Mouse (Mus musculus) liver, adult 2 months (tissue): ENCODE data around the gene Pou5f1. TPM values are rescaled to one million over a fixed set of nuclear protein-coding genes. Genes with fewer than 3 reads are reported as not detected.
"Not testable (repeated sequence)": the region's sequence is repeated elsewhere in the genome, so short reads cannot be mapped to it uniquely, and the experiment has no call there.

Experiments used
- DNase-seq: peaks from one replicate; pipeline ENCODE4 v3.0.0-alpha.2; 2011; ENCODE audit warnings: low read depth, low spot score; ENCODE audit errors: extremely low read depth
- H3K27ac ChIP-seq: fragments of 200-500 bp; replicated peaks from 2 replicates; pipeline ENCODE4 v1.5.1; 2012; ENCODE audit warnings: low read depth, mild to moderate bottlenecking, control low read depth, inconsistent platforms, low read length; ENCODE audit not compliant: insufficient read depth
- H3K27me3 ChIP-seq: fragments of 200-500 bp; 2 replicates; pipeline ENCODE4 v1.6.1; 2012; ENCODE audit warnings: mild to moderate bottlenecking, moderate library complexity, low read length, inconsistent platforms; ENCODE audit not compliant: control insufficient read depth, insufficient read depth
- H3K36me3 ChIP-seq: fragments of 200-500 bp; 2 replicates; pipeline ENCODE4 v1.6.1; 2012; ENCODE audit warnings: low read length, inconsistent platforms; ENCODE audit not compliant: control insufficient read depth, insufficient read depth
- H3K4me1 ChIP-seq: fragments of 200-500 bp; 2 replicates; pipeline ENCODE4 v1.6.1; 2011; ENCODE audit warnings: low read length; ENCODE audit not compliant: control insufficient read depth, insufficient read depth
- H3K4me3 ChIP-seq: fragments of 200-500 bp; 2 replicates; pipeline ENCODE4 v1.5.1; 2011; ENCODE audit warnings: low read depth, mild to moderate bottlenecking, control low read depth, low read length, moderate library complexity; ENCODE audit not compliant: insufficient read depth
- H3K79me2 ChIP-seq: fragments of 200-500 bp; 2 replicates; pipeline ENCODE4 v1.6.1; 2012; ENCODE audit warnings: inconsistent platforms, mild to moderate bottlenecking, low read length, moderate library complexity; ENCODE audit not compliant: control insufficient read depth, insufficient read depth
- H3K9ac ChIP-seq: fragments of 200-500 bp; 2 replicates; pipeline ENCODE4 v1.6.1; 2012; ENCODE audit warnings: low read depth, mild to moderate bottlenecking, control low read depth, inconsistent platforms, low read length
- CTCF ChIP-seq: fragments of 200-500 bp; IDR thresholded peaks from 2 replicates; pipeline ENCODE4 v1.5.1; 2011; ENCODE audit warnings: low read depth, low read length, control low read depth
- POLR2A ChIP-seq: fragments of 200-500 bp; IDR thresholded peaks from 2 replicates; pipeline ENCODE4 v1.6.1; 2011; ENCODE audit warnings: low read length, control low read depth; ENCODE audit not compliant: insufficient read depth; ENCODE audit errors: extremely low read depth
- WGBS: fragments of 180-500 bp; shearing (Covaris S2); methylation state at CpG from one replicate; pipeline ENCODE4 v1.1.7; 2018; 5-methylcytosine and 5-hydroxymethylcytosine counted together
- polyA plus RNA-seq: library from polyadenylated mRNA; depleted of rRNA; stranded (reverse); fragments of >200 nt; gene quantifications from 2 replicates; pipeline ENCODE4 v1.2.3, GENCODE M21; 2012; rRNA removed
- total RNA-seq: library from RNA; depleted of rRNA; stranded (reverse); fragments of >200 nt; gene quantifications from 2 replicates; pipeline ENCODE4 v1.2.3, GENCODE M21; 2014; rRNA removed

Gene Pou5f1
- total RNA-seq: not detected in 2 replicates
- polyA plus RNA-seq: not detected in 2 replicates

GRCm38 (mm10) chr17:35505776-35506175 lies at the start of gene Pou5f1:
Gene Pou5f1 (plus strand): TSS chr17:35506018.
- DNase-seq: no peak
- 77% methylated on average over 13 of the region's 13 CpGs for WGBS
- TF ChIP-seq POLR2A: no peak
- no peaks in the 10 kb centered on the region for H3K4me1 ChIP-seq
- no peaks in the 10 kb centered on the region for H3K79me2 ChIP-seq
- H3K9ac ChIP-seq: no peak within 1 kb of the TSS
- no peaks in the 10 kb centered on the region for H3K36me3 ChIP-seq
- no peak within 1 kb of the TSS for H3K27ac ChIP-seq
- no peaks in the 10 kb centered on the region for H3K27me3 ChIP-seq
- H3K4me3 ChIP-seq: no peak within 1 kb of the TSS

GRCm38 (mm10) chr17:35458247-35458646 lies 47.6 kb upstream of the Pou5f1 start:
- not testable (repeated sequence) for H3K79me2 ChIP-seq, H3K4me1 ChIP-seq, H3K27ac ChIP-seq, H3K4me3 ChIP-seq, DNase-seq, H3K9ac ChIP-seq, H3K36me3 ChIP-seq, H3K27me3 ChIP-seq
- no CpG with 5 or more reads among the region's 1 CpGs for WGBS

GRCm38 (mm10) chr17:35460513-35461341 lies 45.1 kb upstream of the Pou5f1 start:
- H3K4me3 ChIP-seq, H3K9ac ChIP-seq, H3K4me1 ChIP-seq, DNase-seq, H3K27ac ChIP-seq, H3K79me2 ChIP-seq, H3K27me3 ChIP-seq, H3K36me3 ChIP-seq: not testable (repeated sequence)
- 74% methylated on average over 3 of the region's 9 CpGs for WGBS

- not testable (repeated sequence) for H3K4me1 ChIP-seq, DNase-seq, H3K9ac ChIP-seq, H3K27ac ChIP-seq, H3K4me3 ChIP-seq, H3K36me3 ChIP-seq, H3K79me2 ChIP-seq, H3K27me3 ChIP-seq
- TF ChIP-seq CTCF: peak; percentile 70
- 11% methylated on average over 8 of the region's 8 CpGs for WGBS
These were observed 40.2 kb upstream of the Pou5f1 start for GRCm38 (mm10) chr17:35465651-35466050.

GRCm38 (mm10) chr17:35468936-35469335 lies 36.9 kb upstream of the Pou5f1 start:
- not testable (repeated sequence) for H3K79me2 ChIP-seq, H3K4me3 ChIP-seq, H3K9ac ChIP-seq, DNase-seq, H3K27me3 ChIP-seq, H3K36me3 ChIP-seq, H3K4me1 ChIP-seq
- H3K27ac ChIP-seq: peak overlapping the region; percentile 74; the same call in 1 of the 2 replicates
- 65% methylated on average over 3 of the region's 3 CpGs for WGBS

- peak within 1 kb of the TSS; percentile 98 for H3K27ac ChIP-seq
- WGBS: under 1% methylated on average over 67 of the region's 80 CpGs
These were observed 35.7 kb upstream of the Pou5f1 start, which contains the start of gene H2-Q10 for GRCm38 (mm10) chr17:35469842-35470751. Gene H2-Q10 (plus strand): TSS chr17:35470089.

More at GRCm38 (mm10) chr17:35469842-35470751, 35.7 kb upstream of the Pou5f1 start, which contains the start of gene H2-Q10:
- Histone ChIP-seq H3K9ac (peak within 1 kb of the TSS; percentile 70), H3K4me1 (peaks cover 5% of the 10 kb centered on the region), H3K27me3 (no peaks in the 10 kb centered on the region), H3K4me3 (peak within 1 kb of the TSS; percentile 68), H3K79me2 (no peaks in the 10 kb centered on the region), H3K36me3 (peaks cover 10% of the 10 kb centered on the region)
- TF ChIP-seq CTCF: no peak
- TF ChIP-seq POLR2A: peak; percentile 97
- peak; percentile 90 for DNase-seq
